Mouse (Mus musculus): ENCODE measurements at regions not wholly inside any gene's neighbourhood (a gene's known extent, or its start where the extent isn't known, plus 50 kb on each side); places are given as distances from the start of the nearest gene placed in this dataset.
"Not testable (repeated sequence)": the region's sequence is repeated elsewhere in the genome, so short reads cannot be mapped to it uniquely, and the experiment has no call there.

GRCm38 (mm10) chr13:85988633-85989032, 58.1 kb downstream of the Cox7c start:
- ATAC-seq: no peak

- no peak for ATAC-seq
These were observed 64.6 kb downstream of the Cox7c start for GRCm38 (mm10) chr13:85982089-85982488.

GRCm38 (mm10) chr13:85964005-85964404, 82.7 kb downstream of the Cox7c start:
- ATAC-seq: not testable (repeated sequence)

- ATAC-seq: no peak
These were observed 91.4 kb downstream of the Cox7c start for GRCm38 (mm10) chr13:85955284-85955683.

GRCm38 (mm10) chr13:85952896-85953295, 93.8 kb downstream of the Cox7c start:
- ATAC-seq: no peak

GRCm38 (mm10) chr13:85926825-85927737, 119.6 kb downstream of the Cox7c start:
- no peak for ATAC-seq

- no peak for ATAC-seq
These were observed 120.4 kb downstream of the Cox7c start for GRCm38 (mm10) chr13:85926323-85926722.

GRCm38 (mm10) chr13:85922696-85923095, 124.0 kb downstream of the Cox7c start:
- no peak for ATAC-seq

- ATAC-seq: no peak
These were observed 144.9 kb downstream of the Cox7c start for GRCm38 (mm10) chr13:85901796-85902195.

GRCm38 (mm10) chr13:85897656-85898055, 149.0 kb downstream of the Cox7c start:
- no peak for ATAC-seq

- ATAC-seq: no peak
These were observed 151.6 kb downstream of the Cox7c start for GRCm38 (mm10) chr13:85895141-85895540.

- peak; percentile 39 for ATAC-seq
These were observed 156.9 kb downstream of the Cox7c start for GRCm38 (mm10) chr13:85889846-85890245.

GRCm38 (mm10) chr13:85882817-85883216, 163.9 kb downstream of the Cox7c start:
- ATAC-seq: no peak

- no peak for ATAC-seq
These were observed 183.0 kb downstream of the Cox7c start for GRCm38 (mm10) chr13:85863745-85864144.

GRCm38 (mm10) chr13:85848276-85848675, 198.4 kb downstream of the Cox7c start:
- no peak for ATAC-seq

- ATAC-seq: no peak
These were observed 216.8 kb downstream of the Cox7c start for GRCm38 (mm10) chr13:85829894-85830293.
